Mouse (Mus musculus) testis, adult 2 months (tissue): ENCODE results near the gene Tmod3. TPM values are rescaled to one million over a fixed set of nuclear protein-coding genes. Genes with fewer than 3 reads are reported as not detected.
A peak's percentile ranks its signal among the peaks of the same experiment; 100 is the strongest.
"Not testable (repeated sequence)": the region's sequence is repeated elsewhere in the genome, so short reads cannot be mapped to it uniquely, and the experiment has no call there.

Experiments
- H3K27ac ChIP-seq: fragments of 200-500 bp; 2 replicates; pipeline ENCODE4 v1.5.1; 2012; ENCODE audit warnings: low read depth, low read length; ENCODE audit not compliant: control insufficient read depth, insufficient read depth
- H3K27me3 ChIP-seq: fragments of 200-500 bp; 2 replicates; pipeline ENCODE4 v1.6.1; 2012; ENCODE audit warnings: mild to moderate bottlenecking, low read length, moderate library complexity; ENCODE audit not compliant: control insufficient read depth, insufficient read depth
- H3K36me3 ChIP-seq: fragments of 200-500 bp; 2 replicates; pipeline ENCODE4 v1.6.1; 2012; ENCODE audit warnings: mild to moderate bottlenecking, low read length; ENCODE audit not compliant: control insufficient read depth, insufficient read depth
- H3K4me1 ChIP-seq: fragments of 200-500 bp; 2 replicates; pipeline ENCODE4 v1.6.1; 2012; ENCODE audit warnings: low read length; ENCODE audit not compliant: control insufficient read depth, insufficient read depth
- H3K4me3 ChIP-seq: fragments of 200-500 bp; 2 replicates; pipeline ENCODE4 v1.5.1; 2012; ENCODE audit warnings: low read depth, mild to moderate bottlenecking, low read length, moderate library complexity, mixed read lengths; ENCODE audit not compliant: control insufficient read depth
- CTCF ChIP-seq: fragments of 200-500 bp; IDR thresholded peaks from 2 replicates; pipeline ENCODE4 v1.5.1; 2012; ENCODE audit warnings: low read depth, mild to moderate bottlenecking, inconsistent platforms, low read length, moderate library complexity; ENCODE audit not compliant: control insufficient read depth, insufficient read depth, insufficient replicate concordance
- POLR2A ChIP-seq: fragments of 200-500 bp; IDR thresholded peaks from 2 replicates; pipeline ENCODE4 v1.6.1; 2012; ENCODE audit warnings: low read depth, mild to moderate bottlenecking, inconsistent platforms, low read length, moderate library complexity; ENCODE audit not compliant: control insufficient read depth
- polyA plus RNA-seq: library from polyadenylated mRNA; depleted of rRNA; stranded (reverse); fragments of >200 nt; gene quantifications from 2 replicates; pipeline ENCODE4 v1.2.3, GENCODE M21; 2012

Gene Tmod3
- polyA plus RNA-seq, 1 experiment, result 6.3 TPM

- Histone ChIP-seq H3K4me1 (no peaks in the 10 kb centered on the region), H3K27ac (no peak overlapping the region), H3K27me3 (no peaks in the 10 kb centered on the region), H3K36me3 (no peaks in the 10 kb centered on the region), H3K4me3 (no peak overlapping the region)
- TF ChIP-seq CTCF, result no peak
- no peak for TF ChIP-seq POLR2A
Measured at GRCm38 (mm10) chr9:75494407-75495005, 65.0 kb downstream of the Tmod3 start.

GRCm38 (mm10) chr9:75488255-75488654 is 71.2 kb downstream of the Tmod3 start:
- H3K4me3 ChIP-seq, H3K36me3 ChIP-seq, H3K27me3 ChIP-seq, H3K27ac ChIP-seq, H3K4me1 ChIP-seq: not testable (repeated sequence)

- no peak for TF ChIP-seq CTCF
- no peak for TF ChIP-seq POLR2A
- Histone ChIP-seq H3K4me1 (no peaks in the 10 kb centered on the region; the same call in 1 of the 2 replicates), H3K27me3 (no peaks in the 10 kb centered on the region), H3K27ac (no peak overlapping the region), H3K4me3 (no peak overlapping the region), H3K36me3 (peaks cover 2% of the 10 kb centered on the region; the same call in 1 of the 2 replicates)
Measured at GRCm38 (mm10) chr9:75485231-75485630, 74.2 kb downstream of the Tmod3 start.

GRCm38 (mm10) chr9:75480536-75481075 is 78.9 kb downstream of the Tmod3 start:
- H3K36me3 ChIP-seq, result peaks cover 3% of the 10 kb centered on the region
- no peak overlapping the region for H3K27ac ChIP-seq
- TF ChIP-seq POLR2A (no peak), CTCF (no peak)
- H3K4me3 ChIP-seq, result no peak overlapping the region
- no peaks in the 10 kb centered on the region for H3K27me3 ChIP-seq
- no peaks in the 10 kb centered on the region for H3K4me1 ChIP-seq

GRCm38 (mm10) chr9:75479106-75479725 is 80.2 kb downstream of the Tmod3 start:
- no peak overlapping the region for H3K27ac ChIP-seq
- H3K4me3 ChIP-seq, result no peak overlapping the region
- peaks cover 3% of the 10 kb centered on the region for H3K36me3 ChIP-seq
- 0 out of 2 replicates have a peak, but pooled peaks have one; percentile 6 for TF ChIP-seq CTCF
- TF ChIP-seq POLR2A, result no peak
- no peaks in the 10 kb centered on the region for H3K27me3 ChIP-seq
- no peaks in the 10 kb centered on the region for H3K4me1 ChIP-seq

GRCm38 (mm10) chr9:75477212-75477611 is 82.2 kb downstream of the Tmod3 start:
- H3K4me1 ChIP-seq, result no peaks in the 10 kb centered on the region

GRCm38 (mm10) chr9:75468297-75468696 is 91.2 kb downstream of the Tmod3 start:
- Histone ChIP-seq H3K4me1 (peaks cover 5% of the 10 kb centered on the region), H3K27me3 (no peaks in the 10 kb centered on the region), H3K27ac (peak overlapping the region; percentile 73), H3K36me3 (no peaks in the 10 kb centered on the region; the same call in 1 of the 2 replicates), H3K4me3 (peak overlapping the region; percentile 86)
- no peak for TF ChIP-seq POLR2A
- peak; percentile 56; the same call in 1 of the 2 replicates for TF ChIP-seq CTCF

More at GRCm38 (mm10) chr9:75477212-75477611, 82.2 kb downstream of the Tmod3 start:
- no peak for TF ChIP-seq CTCF
- no peak for TF ChIP-seq POLR2A
- peaks cover 3% of the 10 kb centered on the region for H3K36me3 ChIP-seq
- H3K27me3 ChIP-seq, result no peaks in the 10 kb centered on the region
- H3K27ac ChIP-seq, result no peak overlapping the region
- H3K4me3 ChIP-seq, result no peak overlapping the region

GRCm38 (mm10) chr9:75467581-75467980 is 91.9 kb downstream of the Tmod3 start:
- TF ChIP-seq CTCF, result no peak
- TF ChIP-seq POLR2A, result no peak
- Histone ChIP-seq H3K4me3 (no peak overlapping the region), H3K27me3 (no peaks in the 10 kb centered on the region), H3K27ac (no peak overlapping the region), H3K4me1 (peaks cover 5% of the 10 kb centered on the region), H3K36me3 (no peaks in the 10 kb centered on the region; the same call in 1 of the 2 replicates)
